Mouse (Mus musculus) hindbrain, embryonic 16.5 days (tissue): ENCODE data around the gene A930004D18Rik. TPM values are rescaled to one million over a fixed set of nuclear protein-coding genes. Genes with fewer than 3 reads are reported as not detected.

ENCODE experiments used
- ATAC-seq: fragments of 200-750 bp; cut with Nextera tagmentation; 2 replicates; pipeline ENCODE4 v1.8.0; 2017; ENCODE audit warnings: moderate TSS enrichment, moderate library complexity
- H3K27ac ChIP-seq: fragments of 300-500 bp; sonication (generic); 2 replicates; pipeline ENCODE4 v1.5.1; 2014; ENCODE audit warnings: low read depth, mild to moderate bottlenecking, control low read depth, low read length, moderate library complexity
- H3K27me3 ChIP-seq: fragments of 300-500 bp; sonication (generic); replicated peaks from 2 replicates; pipeline ENCODE4 v1.6.1; 2014; ENCODE audit warnings: low read length; ENCODE audit not compliant: control insufficient read depth, insufficient read depth
- H3K36me3 ChIP-seq: fragments of 300-500 bp; sonication (generic); 2 replicates; pipeline ENCODE4 v1.6.1; 2014; ENCODE audit warnings: mild to moderate bottlenecking, low read length, moderate library complexity, mixed read lengths; ENCODE audit not compliant: control insufficient read depth, insufficient read depth
- H3K4me1 ChIP-seq: fragments of 300-500 bp; sonication (generic); 2 replicates; pipeline ENCODE4 v1.6.1; 2014; ENCODE audit warnings: low read depth, low read length; ENCODE audit not compliant: control insufficient read depth, insufficient read depth
- H3K4me2 ChIP-seq: fragments of 300-500 bp; sonication (generic); 2 replicates; pipeline ENCODE4 v1.6.1; 2014; ENCODE audit warnings: mild to moderate bottlenecking, low read length, control low read depth, moderate library complexity
- H3K4me3 ChIP-seq: fragments of 300-500 bp; sonication (generic); 2 replicates; pipeline ENCODE4 v1.5.1; 2014; ENCODE audit warnings: mild to moderate bottlenecking, low read length, control low read depth, moderate library complexity
- H3K9ac ChIP-seq: fragments of 300-500 bp; sonication (generic); 2 replicates; pipeline ENCODE4 v1.6.1; 2014; ENCODE audit warnings: low read depth, mild to moderate bottlenecking, control low read depth, low read length, moderate library complexity
- H3K9me3 ChIP-seq: fragments of 300-500 bp; sonication (generic); 2 replicates; pipeline ENCODE4 v1.6.1; 2014; ENCODE audit warnings: mild to moderate bottlenecking, low read length, moderate library complexity; ENCODE audit not compliant: control insufficient read depth
- WGBS: fragments of 180-500 bp; shearing (Covaris S2); extraction: QIAGEN DNeasy Blood & Tissue Kit; methylation state at CpG from one replicate; pipeline ENCODE4 v1.1.7; 2014; 5-methylcytosine and 5-hydroxymethylcytosine counted together
- polyA plus RNA-seq: library from polyadenylated mRNA; unstranded; fragments of >200 nt; fragmentation: Nextera tagmentation; extraction: Ambion mirVana; gene quantifications from 2 replicates; pipeline ENCODE4 v1.2.1, GENCODE M21; 2015

A930004D18Rik gene
- polyA plus RNA-seq, 1 experiment from 2014 or later, result 8.2 TPM

GRCm38 (mm10) chr2:18063763-18064251 is 26.3 kb upstream of the A930004D18Rik start:
- peak; percentile 75 for ATAC-seq
- 0% methylated on average over 18 of the region's 18 CpGs for WGBS
- H3K9ac ChIP-seq, result peak overlapping the region; percentile 98
- H3K4me3 ChIP-seq, result peak overlapping the region; percentile 88
- no peaks in the 10 kb centered on the region for H3K27me3 ChIP-seq
- H3K36me3 ChIP-seq, result peaks cover 4% of the 10 kb centered on the region; the same call in 1 of the 2 replicates
- peaks cover 8% of the 10 kb centered on the region for H3K4me1 ChIP-seq
- H3K9me3 ChIP-seq, result no peaks in the 10 kb centered on the region
- peak overlapping the region; percentile 90 for H3K4me2 ChIP-seq
- H3K27ac ChIP-seq, result peak overlapping the region; percentile 99

DNA sequence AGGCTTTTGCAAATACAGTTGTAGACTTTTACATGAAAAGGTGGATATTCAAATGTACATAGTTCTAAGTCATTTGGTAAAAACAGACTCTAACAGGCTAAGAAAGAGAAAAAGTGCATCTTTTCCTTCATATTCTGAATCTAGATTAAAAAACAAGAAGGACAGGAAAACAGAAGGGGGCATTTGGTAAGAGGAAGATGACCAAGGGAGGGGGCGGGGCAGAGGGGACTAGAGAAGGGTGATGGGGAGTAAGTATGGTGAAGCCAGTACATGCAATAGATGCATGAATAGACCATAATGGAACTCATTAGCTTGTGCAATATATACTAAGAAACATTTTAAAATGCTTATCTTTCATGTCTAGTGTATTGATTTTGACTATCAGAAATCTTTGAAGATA is 22.9 kb upstream of the A930004D18Rik start:
- no peak overlapping the region for H3K4me3 ChIP-seq
- H3K4me2 ChIP-seq, result no peak overlapping the region
- peaks cover 4% of the 10 kb centered on the region for H3K4me1 ChIP-seq
- H3K27me3 ChIP-seq, result no peaks in the 10 kb centered on the region
- H3K36me3 ChIP-seq, result no peaks in the 10 kb centered on the region
- WGBS, result 45% methylated on average over 1 of the region's 1 CpGs
- ATAC-seq, result no peak
- H3K27ac ChIP-seq, result no peak overlapping the region
- no peak overlapping the region for H3K9ac ChIP-seq
- H3K9me3 ChIP-seq, result no peaks in the 10 kb centered on the region

DNA sequence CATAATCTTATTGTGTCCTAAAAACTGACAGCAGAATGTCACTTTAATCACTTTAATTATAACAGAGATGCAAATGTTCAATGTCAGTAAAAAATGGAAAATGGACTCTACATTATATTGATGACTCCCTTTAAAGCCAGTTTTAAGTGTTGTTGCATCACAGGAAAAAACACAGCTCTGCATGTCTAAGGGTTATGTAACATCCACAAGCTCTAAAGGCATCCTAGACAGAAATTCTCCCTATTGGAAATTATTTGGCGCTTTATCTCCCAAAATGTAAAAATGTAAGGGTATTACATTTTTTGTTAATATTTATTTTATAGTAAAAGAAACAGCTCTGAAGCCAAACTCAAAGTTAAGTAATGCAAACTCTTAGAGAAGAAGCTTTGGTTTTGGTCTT is 22.4 kb upstream of the A930004D18Rik start:
- Histone ChIP-seq H3K4me3 (no peak overlapping the region), H3K36me3 (no peaks in the 10 kb centered on the region), H3K4me1 (peaks cover 4% of the 10 kb centered on the region), H3K4me2 (no peak overlapping the region), H3K27me3 (no peaks in the 10 kb centered on the region), H3K9me3 (no peaks in the 10 kb centered on the region), H3K9ac (no peak overlapping the region), H3K27ac (no peak overlapping the region)
- no peak for ATAC-seq
- 78% methylated on average over 1 of the region's 1 CpGs for WGBS

DNA sequence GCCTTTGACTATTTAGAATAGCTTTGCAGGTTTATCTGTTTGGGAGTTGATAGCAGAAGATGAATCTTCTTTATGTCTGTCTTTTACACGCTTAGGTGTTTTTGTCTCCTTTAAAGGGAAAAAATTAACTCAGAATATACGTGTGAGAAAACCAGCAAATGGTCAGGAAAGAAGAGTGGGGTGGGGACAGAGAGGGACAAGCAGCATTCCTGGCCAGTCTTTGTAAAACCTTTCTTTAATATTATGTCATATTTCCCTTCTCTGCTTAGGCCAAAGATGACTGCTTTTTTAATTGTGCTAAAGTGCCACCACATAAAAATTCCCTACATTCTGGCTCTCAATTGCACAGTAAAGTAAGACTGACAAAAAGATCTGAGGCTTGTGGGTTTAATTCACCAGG is 21.5 kb upstream of the A930004D18Rik start:
- no peak overlapping the region for H3K4me3 ChIP-seq
- 41% methylated on average over 2 of the region's 2 CpGs for WGBS
- H3K27ac ChIP-seq, result no peak overlapping the region
- no peaks in the 10 kb centered on the region for H3K9me3 ChIP-seq
- ATAC-seq, result no peak
- H3K4me1 ChIP-seq, result peaks cover 4% of the 10 kb centered on the region
- H3K4me2 ChIP-seq, result no peak overlapping the region
- no peak overlapping the region for H3K9ac ChIP-seq
- H3K36me3 ChIP-seq, result no peaks in the 10 kb centered on the region
- no peaks in the 10 kb centered on the region for H3K27me3 ChIP-seq

GRCm38 (mm10) chr2:18058146-18058708 is 20.7 kb upstream of the A930004D18Rik start:
- Histone ChIP-seq H3K27ac (peak overlapping the region; percentile 94), H3K36me3 (no peaks in the 10 kb centered on the region), H3K9ac (peak overlapping the region; percentile 73), H3K9me3 (no peaks in the 10 kb centered on the region), H3K4me1 (peaks cover 7% of the 10 kb centered on the region), H3K4me2 (peak overlapping the region; percentile 81), H3K4me3 (peak overlapping the region; percentile 70), H3K27me3 (no peaks in the 10 kb centered on the region)
- no peak for ATAC-seq
- WGBS, result 15% methylated on average over 9 of the region's 9 CpGs

- peaks cover 7% of the 10 kb centered on the region for H3K4me1 ChIP-seq
- H3K9ac ChIP-seq, result peak overlapping the region; percentile 73
- no peaks in the 10 kb centered on the region for H3K9me3 ChIP-seq
- H3K36me3 ChIP-seq, result no peaks in the 10 kb centered on the region
- under 1% methylated on average over 45 of the region's 48 CpGs for WGBS
- H3K27ac ChIP-seq, result peak overlapping the region; percentile 94
- H3K27me3 ChIP-seq, result no peaks in the 10 kb centered on the region
- H3K4me2 ChIP-seq, result peak overlapping the region; percentile 81
- peak overlapping the region; percentile 70 for H3K4me3 ChIP-seq
- ATAC-seq, result peak; percentile 6; the same call in 1 of the 2 replicates
Measured at GRCm38 (mm10) chr2:18057336-18058145, 20.0 kb upstream of the A930004D18Rik start.

DNA sequence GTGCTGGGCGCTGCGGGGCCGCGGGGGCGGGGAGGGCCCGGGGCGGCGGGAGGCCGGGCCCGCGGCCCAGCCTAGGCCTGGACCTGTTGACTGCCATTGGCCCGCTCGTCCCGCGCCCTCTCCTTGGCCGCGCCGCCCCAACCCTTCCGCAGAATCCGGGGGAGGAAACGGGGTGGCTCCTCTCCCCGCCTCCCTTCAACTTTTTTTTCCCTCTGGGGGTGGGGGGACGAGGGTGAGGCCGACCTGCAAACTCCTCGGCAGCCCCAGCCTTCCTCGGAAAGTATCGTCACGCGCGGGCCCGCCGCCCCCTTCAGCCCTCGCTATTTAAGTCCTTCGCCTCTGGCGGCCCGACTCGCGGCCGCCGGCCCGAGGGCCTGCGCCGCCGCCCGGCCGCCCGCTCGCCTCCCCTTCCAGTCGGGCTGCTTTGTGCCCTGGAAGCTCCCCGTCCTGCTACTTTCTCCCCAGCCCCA is 19.3 kb upstream of the A930004D18Rik start:
- H3K36me3 ChIP-seq, result no peaks in the 10 kb centered on the region
- 0% methylated on average over 32 of the region's 50 CpGs for WGBS
- H3K4me3 ChIP-seq, result peak overlapping the region; percentile 70
- no peaks in the 10 kb centered on the region for H3K27me3 ChIP-seq
- peak overlapping the region; percentile 94 for H3K27ac ChIP-seq
- ATAC-seq, result peak; percentile 96
- peaks cover 7% of the 10 kb centered on the region for H3K4me1 ChIP-seq
- H3K9ac ChIP-seq, result peak overlapping the region; percentile 73
- H3K9me3 ChIP-seq, result no peaks in the 10 kb centered on the region
- peak overlapping the region; percentile 81 for H3K4me2 ChIP-seq

DNA sequence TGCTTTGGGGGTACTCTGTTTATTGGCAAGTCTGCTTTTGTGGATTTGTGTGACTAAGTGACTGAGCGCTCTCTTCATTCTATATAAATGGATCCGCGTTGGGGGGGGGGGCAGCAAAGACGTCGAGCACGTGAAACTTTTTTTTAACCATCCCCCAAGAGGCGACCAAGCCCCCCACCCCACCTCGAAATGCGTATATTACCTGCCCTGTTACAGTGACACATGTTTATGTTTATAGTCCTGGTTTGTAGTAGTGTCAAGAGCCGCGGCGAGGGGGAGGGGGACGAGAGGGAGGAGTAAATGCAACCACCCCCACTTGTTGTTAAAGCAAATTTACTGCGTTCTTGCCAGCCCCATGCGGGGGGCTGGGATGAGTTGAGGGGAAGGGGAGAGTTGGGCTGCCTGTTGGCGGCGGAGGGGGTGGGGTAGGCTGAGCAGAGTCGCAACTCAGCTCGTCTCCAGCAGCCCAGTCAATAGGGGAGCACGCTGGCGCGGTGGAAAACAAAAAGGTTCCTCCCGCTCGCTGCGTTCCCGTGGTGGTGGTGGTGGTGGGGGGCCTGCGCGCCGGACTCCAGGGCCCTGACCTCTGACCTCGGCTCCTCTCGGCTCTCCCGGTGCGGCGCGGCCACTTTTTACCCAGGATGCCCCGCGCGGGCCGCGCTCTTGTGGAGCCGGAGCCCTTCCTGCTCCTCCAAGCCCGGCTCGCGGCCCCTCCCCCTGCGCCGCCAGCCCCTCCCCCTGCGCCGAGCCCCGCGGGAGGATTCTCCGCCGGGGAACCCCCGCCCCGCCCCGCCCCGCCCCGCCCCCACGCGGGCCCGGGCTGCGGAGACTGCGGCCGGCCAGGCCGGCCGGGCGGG is 18.6 kb upstream of the A930004D18Rik start:
- no peaks in the 10 kb centered on the region for H3K9me3 ChIP-seq
- peak overlapping the region; percentile 81 for H3K4me2 ChIP-seq
- H3K4me1 ChIP-seq, result peaks cover 7% of the 10 kb centered on the region
- H3K36me3 ChIP-seq, result no peaks in the 10 kb centered on the region
- H3K4me3 ChIP-seq, result peak overlapping the region; percentile 70
- WGBS, result 1% methylated on average over 39 of the region's 66 CpGs
- peak overlapping the region; percentile 73 for H3K9ac ChIP-seq
- ATAC-seq, result peak; percentile 94
- H3K27me3 ChIP-seq, result no peaks in the 10 kb centered on the region
- peak overlapping the region; percentile 94 for H3K27ac ChIP-seq
